Mouse (Mus musculus) CD4-positive, CD25-positive, alpha-beta regulatory T cell, adult 4 months (primary cell): ENCODE measurements around the gene Trim28. TPM values are rescaled to one million over a fixed set of nuclear protein-coding genes. Genes with fewer than 3 reads are reported as not detected.
A peak's percentile ranks its signal among the peaks of the same experiment; 100 is the strongest.

ENCODE experiments used
- ATAC-seq: one replicate; pipeline ENCODE4 v1.8.0; 2017
- polyA plus RNA-seq, 2 experiments: library from polyadenylated mRNA; unstranded; fragments of 100-300 nt; shearing (Covaris generic); gene quantifications; one replicate each; pipeline ENCODE4 v1.2.1; 2017

The Trim28 gene
- polyA plus RNA-seq, 2 experiments from 2014 or later, result 37.1 to 75.2 TPM

- no peak for ATAC-seq
These were observed 2.7 kb downstream of the Trim28 start for GRCm38 (mm10) chr7:13001584-13001983.

DNA sequence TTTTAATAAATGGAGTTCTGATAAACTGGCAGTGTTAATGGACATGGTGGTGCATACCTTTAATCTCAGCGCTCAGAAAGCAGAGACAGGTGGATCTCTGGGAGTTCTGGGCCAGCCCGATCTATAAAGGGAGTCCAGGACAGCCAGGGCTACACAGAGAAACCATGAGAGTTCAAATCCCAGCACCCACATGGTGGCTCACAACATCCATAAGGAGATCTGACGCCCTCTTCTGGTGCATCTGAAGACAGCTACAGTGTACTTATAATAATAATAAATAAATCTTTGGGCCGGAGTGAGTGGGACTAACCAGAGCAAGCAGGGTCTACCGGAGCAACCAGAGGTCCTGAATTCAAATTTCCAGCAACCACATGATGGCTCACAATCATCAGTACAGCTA lies 4.5 kb downstream of the Trim28 start:
- no peak for ATAC-seq

DNA sequence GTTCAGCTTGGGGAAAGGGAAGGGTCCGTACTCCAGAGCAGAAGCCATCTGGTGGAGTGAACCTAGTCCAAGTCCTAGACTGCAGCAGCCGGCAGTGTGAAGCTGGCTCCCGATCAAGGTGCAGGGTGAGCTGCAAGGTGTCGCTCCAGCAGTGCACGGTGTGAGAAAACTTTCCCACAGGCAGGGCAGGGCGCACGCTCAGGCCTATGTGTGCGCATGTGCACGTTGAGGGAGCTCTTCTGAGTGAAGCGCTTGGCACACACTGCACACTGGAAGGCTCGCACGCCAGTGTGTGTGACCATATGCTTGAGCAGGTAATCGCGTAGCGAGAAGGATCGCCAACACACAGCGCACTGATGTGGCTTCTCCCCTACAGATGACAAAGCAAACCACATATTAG lies 7.1 kb downstream of the Trim28 start:
- no peak for ATAC-seq

GRCm38 (mm10) chr7:13006531-13006930 lies 7.6 kb downstream of the Trim28 start:
- no peak for ATAC-seq

DNA sequence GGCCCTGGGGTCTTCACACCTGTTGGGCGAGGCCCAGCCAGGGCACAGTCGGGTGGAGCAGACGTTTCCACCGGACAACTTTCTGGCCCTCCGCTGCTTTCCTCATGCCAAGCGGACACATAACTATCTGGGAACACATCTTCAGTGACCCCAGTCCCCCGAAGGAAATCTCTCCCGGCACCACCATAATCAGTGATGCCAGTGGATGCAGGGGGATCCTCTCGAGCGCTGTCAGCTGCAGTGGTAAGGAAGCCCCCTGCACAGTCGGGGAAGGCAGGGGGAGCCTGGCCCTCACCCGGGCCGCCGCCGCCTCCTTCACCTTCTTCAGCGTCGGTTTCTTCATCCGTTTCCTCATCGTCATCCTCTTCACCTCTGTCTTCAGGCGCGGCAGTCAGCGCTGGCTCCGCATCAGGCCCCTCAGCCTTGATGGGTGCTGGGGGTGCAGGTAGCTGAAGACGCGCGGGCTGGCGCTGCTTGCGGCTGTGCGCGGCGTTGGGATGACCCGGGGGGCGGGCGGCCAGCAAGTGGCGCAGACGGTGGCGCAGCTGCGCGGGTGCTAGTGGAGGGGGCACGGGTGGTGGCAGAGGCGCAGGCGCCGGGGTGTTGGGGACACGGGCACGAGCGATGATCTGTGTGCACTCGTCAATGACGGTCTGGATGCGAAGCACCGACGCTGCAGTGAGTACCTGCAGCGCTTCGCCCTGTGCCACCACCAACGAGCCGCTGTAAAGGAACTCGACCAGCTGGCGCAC lies 8.6 kb downstream of the Trim28 start:
- ATAC-seq, result no peak

DNA sequence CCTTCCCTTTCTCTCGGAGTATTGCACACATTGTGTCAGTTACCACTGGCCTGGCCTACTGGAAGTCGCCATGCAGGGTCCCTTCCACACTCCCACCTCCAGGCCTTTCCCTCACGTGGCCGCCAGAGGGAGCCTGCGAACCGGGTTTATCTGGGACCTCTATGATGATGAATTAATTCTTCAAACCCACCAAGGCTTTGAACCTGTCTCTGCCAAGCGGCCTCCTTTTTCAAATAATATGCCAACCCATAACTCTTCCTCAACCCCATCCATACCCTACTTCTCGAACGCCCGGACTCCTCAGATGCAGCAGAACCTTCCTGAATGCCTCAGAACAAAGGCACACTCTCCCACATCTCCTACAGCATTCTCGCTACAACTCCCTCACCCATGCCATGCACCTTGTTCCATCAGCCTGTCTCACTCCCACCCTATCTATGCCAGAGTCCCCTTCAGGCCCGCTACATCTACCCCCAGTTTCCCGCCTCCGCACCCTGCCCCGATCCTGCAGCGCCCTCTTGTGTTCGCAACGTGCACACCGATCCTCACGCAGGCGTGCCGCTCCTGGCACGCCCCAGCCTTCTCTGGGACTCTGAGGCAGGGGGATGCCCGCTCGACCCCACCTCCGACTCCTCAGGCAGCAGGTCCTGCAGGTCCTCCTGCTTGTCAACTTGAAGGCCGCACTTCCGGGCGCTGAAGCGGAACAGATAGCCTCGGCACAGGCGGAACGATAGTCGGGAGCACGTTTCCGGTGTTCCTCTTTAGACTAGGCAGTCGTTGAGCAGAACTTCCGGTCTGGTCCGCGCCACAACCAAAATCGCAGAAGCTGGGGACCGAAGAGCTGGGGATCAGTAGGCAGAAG lies 10.5 kb downstream of the Trim28 start:
- ATAC-seq, result peak; percentile 87

GRCm38 (mm10) chr7:13010005-13010908 lies 11.3 kb downstream of the Trim28 start, which contains the start of gene Zbtb45:
Gene Zbtb45 (minus strand): TSS chr7:13010034.
- ATAC-seq, result no peak

DNA sequence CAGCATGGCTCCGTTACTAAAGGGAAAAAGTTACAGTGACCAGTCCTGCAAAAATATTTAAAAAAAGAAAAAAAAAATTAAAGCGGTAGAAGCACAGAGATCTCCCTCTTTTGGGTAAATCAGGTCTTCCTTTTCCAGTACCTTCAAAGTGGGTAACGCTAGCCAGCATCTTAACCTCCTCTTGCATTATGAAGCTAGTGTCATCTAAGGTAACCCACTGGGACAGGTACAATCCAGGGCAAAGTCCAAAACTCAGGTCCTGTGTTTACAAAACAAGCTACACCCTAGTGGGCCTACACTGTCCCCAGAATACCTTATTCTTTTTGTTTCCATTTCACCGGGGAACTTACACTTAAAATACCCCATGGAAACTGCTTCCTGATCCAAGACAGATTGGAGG lies 14.8 kb downstream of the Trim28 start:
- ATAC-seq, result no peak

DNA sequence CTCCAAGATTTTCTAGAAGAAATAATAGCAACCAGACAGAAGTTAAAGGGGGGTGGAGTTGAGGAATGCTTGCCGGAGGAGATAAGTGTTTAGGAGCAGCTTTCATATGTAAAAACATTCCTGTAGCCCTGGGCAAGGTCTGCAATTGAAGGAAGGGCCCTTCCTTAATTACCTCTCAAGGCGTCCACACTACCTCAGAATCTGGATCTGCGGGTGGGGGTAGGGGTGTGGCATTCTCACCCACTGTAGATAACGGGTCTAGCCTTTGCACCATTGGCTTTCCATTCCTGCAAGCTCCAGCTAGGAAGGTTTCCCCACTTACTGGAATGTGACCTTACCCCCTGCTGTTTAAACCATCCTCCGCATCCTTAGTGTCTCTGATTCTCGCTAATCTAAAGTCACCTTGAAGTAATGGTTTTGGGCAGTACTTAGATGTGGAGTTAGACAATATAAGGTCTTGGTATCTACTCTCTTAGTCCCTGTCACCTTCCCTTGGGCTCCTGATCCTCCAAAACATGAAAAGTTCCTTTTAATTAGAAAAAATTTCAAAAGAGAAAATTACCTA lies 15.4 kb downstream of the Trim28 start:
- ATAC-seq, result no peak

GRCm38 (mm10) chr7:13015217-13015616 lies 16.3 kb downstream of the Trim28 start:
- no peak for ATAC-seq

- ATAC-seq, result peak; percentile 25
These were observed 24.0 kb downstream of the Trim28 start for GRCm38 (mm10) chr7:13022773-13023535.

GRCm38 (mm10) chr7:13023928-13024731 lies 25.2 kb downstream of the Trim28 start:
- peak; percentile 80 for ATAC-seq

- ATAC-seq, result peak; percentile 10
These were observed 25.9 kb downstream of the Trim28 start for GRCm38 (mm10) chr7:13024805-13025204.

DNA sequence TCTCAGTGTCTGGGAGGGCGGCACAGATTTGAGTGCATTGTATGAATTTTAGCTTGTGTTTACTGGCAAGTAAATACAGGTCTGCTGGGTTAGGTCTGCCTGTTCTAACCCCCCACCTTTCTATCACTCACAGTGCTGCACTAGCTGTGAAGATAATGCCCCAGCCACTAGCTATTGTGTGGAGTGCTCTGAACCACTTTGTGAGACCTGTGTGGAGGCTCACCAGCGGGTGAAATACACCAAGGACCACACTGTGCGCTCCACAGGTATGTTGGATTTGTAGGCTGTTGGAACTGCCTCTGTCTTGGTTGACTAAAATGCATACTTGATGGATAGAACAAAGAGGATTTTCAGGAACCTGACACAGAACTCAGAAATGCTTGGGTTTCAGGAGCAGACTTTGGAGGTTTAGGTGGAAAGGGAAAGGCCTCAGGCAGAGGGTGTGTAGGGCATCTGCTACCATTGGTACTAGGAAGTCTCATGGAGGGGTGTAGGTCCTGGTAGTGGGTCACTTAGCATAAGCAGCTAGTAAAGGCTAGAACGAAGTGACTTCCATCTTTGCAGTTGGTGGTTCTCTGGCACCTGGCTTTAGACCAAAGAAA lies 26.7 kb downstream of the Trim28 start:
- no peak for ATAC-seq

DNA sequence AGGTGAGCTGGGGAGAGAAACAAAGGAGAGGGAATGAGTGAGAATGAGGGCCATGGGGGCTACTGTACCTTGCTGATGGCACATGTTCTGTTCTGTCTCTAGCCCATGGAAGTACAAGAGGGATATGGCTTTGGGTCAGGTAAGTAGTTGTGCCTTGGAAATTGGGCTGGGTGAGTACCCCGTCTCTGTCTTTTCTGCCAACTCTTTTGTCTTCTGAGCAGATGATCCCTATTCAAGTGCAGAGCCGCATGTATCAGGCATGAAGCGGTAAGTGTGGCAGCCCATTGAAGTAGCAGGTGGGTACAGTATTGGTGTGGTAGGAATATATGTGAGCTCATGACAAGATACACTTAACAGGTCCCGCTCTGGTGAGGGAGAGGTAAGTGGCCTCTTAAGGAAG lies 30.1 kb downstream of the Trim28 start:
- no peak for ATAC-seq

DNA sequence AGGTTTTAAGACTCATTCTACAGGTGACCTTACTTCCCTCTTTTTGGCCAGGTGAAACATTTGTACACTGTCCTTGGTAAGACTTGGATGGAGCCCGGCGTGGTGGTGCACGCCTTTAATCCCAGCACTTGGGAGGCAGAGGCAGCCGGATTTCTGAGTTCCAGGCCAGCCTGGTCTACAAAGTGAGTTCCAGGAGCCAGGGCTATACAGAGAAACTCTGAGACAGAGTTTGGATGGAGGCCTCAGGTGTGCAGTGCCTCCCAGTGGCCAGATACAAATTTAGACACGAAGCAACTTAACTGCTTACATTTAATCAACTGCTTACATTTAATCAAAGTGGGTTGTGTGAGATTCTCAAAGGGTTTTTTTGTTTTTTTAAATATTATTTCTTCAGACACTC lies 32.2 kb downstream of the Trim28 start:
- no peak for ATAC-seq

GRCm38 (mm10) chr7:13031983-13032382 lies 33.1 kb downstream of the Trim28 start:
- ATAC-seq, result no peak

GRCm38 (mm10) chr7:13032541-13032940 lies 33.6 kb downstream of the Trim28 start:
- ATAC-seq, result no peak

DNA sequence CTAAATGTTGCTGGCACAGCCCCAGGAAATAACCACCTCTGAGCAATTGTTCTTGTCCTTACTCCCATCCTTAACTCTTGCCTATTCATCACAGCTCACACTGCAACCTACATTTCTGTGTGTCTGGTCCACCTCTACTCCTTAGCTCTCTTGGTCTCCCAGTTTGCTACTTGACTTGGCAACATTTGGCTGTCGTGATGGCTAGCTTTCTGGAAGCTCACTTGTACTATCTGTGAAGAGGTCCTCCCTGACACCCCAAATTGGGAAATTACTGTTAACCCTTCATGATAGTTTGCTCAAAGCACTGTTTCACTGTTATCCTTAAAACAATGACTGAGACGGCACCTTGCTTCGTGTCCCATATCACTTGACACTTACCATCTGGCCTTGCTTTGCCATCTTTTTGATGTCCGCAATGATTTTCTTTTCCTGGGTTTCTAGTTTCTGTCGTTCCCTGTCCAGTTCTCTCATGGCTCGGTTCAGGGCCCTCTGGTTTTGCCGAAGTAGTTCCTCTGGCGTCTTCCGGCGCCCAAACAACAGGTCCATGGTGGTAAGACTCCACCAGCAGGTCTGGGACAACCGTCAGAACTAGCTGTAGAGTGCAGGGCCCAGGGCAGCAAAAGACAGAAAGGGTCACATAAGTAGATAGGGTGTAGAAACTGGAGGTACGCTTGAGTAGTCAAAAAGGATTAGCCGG lies 34.7 kb downstream of the Trim28 start:
- ATAC-seq, result no peak
